Mouse (Mus musculus) heart, postnatal 14 days (tissue): ENCODE results near the gene Clec10a. TPM values are rescaled to one million over a fixed set of nuclear protein-coding genes. Genes with fewer than 3 reads are reported as not detected.
A peak's percentile ranks its signal among the peaks of the same experiment; 100 is the strongest.
"Not testable (repeated sequence)": the region's sequence is repeated elsewhere in the genome, so short reads cannot be mapped to it uniquely, and the experiment has no call there.

Experiments used
- DNase-seq, 2 experiments: peaks; one replicate each; pipeline ENCODE4 v3.0.0; 2021 to 2022
- intact Hi-C: fragments of 180-260 bp; cut with DNase I; formaldehyde crosslinking; loops from one replicate; pipeline ENCODE4 v1.15.1; 2025
- long read RNA-seq, 2 experiments: library from polyadenylated mRNA; stranded (forward); transcript quantifications; one replicate each; pipeline ENCODE4 v2.0.0; 2021
- total RNA-seq, 2 experiments: library from RNA; stranded (reverse); gene quantifications; 2 replicates each; pipeline ENCODE4 v1.2.3; 2021

Clec10a gene
- total RNA-seq, result 1 to 10 TPM; 1.7 to 2.2 TPM
- long read RNA-seq, experiment 1, partial matches to known transcripts, result 0 of 1 reads
- long read RNA-seq, experiment 1, other reads (novel, unspliced or antisense), result 0 of 1 reads
- long read RNA-seq, experiment 2, partial matches to known transcripts, result 0 of 1 reads
- long read RNA-seq, experiment 2, other reads (novel, unspliced or antisense), result 0 of 1 reads

- intact Hi-C loops, DNase-seq: not testable (repeated sequence)
Observed at GRCm38 (mm10) chr11:70155897-70156296, at the start of gene Clec10a. Gene Clec10a, plus strand, starts transcription at chr11:70156197.

GRCm38 (mm10) chr11:70107085-70107484 lies 48.9 kb upstream of the Clec10a start:
- DNase-seq, result no peak
- intact Hi-C loops, result no loop called here

DNA sequence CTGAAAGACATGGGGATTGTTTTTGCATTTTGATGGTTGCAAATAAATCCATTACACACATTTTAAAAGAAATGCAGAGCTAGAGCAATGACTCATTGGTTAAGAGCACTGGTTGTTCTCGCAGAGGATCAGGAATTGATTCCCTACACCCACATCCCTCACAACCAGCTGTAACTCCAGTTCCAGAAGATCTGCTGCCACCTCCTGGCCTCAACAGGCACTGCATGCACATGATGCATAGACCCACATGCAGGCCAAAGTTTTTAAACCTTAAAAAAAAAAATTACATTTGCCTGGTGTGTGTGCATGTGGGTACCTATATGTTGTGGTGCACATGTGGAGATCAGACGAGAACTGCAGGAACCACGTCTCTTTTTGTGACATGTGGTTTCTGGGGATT lies 45.9 kb upstream of the Clec10a start:
- intact Hi-C loops, result no loop called here
- peak; percentile 13 to 52 for DNase-seq

- intact Hi-C loops, result no loop called here
- DNase-seq, result peak; percentile 9 to 32
Observed at GRCm38 (mm10) chr11:70114562-70114961, 41.4 kb upstream of the Clec10a start.

GRCm38 (mm10) chr11:70115901-70116300 lies 40.1 kb upstream of the Clec10a start:
- intact Hi-C loops, result no loop called here
- no peak for DNase-seq

DNA sequence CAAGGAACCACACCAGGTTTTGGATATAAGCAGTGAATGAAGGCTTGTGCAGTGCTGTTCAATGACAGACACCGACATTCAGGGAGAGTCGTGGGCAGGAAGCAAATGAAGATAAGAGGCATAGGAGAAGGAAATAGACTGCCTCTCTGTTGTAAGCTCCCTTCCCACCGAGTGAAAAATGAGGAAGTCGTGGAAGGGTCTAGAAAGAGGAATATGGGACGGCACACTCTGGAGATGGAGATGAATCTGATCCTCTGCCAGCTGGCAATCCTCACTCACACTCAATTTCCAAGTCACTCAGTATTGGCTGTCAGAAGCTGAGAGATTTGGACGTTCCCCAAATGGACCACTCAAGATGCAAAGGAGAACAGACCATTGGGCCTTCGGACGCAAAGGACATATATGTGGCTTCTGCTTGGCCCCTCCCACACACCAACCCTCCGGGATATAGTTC lies 26.0 kb upstream of the Clec10a start, which contains the start of gene Mgl2:
TSS of gene Mgl2 (plus strand) at position 404 of the 454 bp plus-strand sequence.
- DNase-seq, result peak; percentile 3 to 23
- intact Hi-C loops, result no loop called here

- intact Hi-C loops, DNase-seq: not testable (repeated sequence)
Observed at GRCm38 (mm10) chr11:70135001-70135400, 21.0 kb upstream of the Clec10a start.

DNA sequence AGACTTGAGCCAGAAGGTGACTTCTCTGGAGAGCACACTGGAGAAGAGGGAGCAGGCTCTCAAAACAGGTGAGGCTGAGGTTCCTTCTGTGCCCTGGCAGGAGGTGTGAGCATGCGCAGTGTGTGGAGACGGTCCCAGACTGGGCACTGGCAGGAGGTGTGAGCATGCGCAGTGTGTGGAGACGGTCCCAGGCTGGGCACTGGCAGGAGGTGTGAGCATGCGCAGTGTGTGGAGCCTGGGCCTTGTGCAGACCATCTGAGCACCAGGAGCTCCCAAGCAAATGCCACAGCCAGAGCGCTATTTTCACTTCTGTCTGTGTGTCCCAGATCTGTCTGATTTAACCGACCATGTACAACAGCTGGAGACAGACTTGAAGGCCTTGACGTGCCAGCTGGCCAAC lies 20.1 kb upstream of the Clec10a start:
- intact Hi-C loops, DNase-seq: not testable (repeated sequence)

DNA sequence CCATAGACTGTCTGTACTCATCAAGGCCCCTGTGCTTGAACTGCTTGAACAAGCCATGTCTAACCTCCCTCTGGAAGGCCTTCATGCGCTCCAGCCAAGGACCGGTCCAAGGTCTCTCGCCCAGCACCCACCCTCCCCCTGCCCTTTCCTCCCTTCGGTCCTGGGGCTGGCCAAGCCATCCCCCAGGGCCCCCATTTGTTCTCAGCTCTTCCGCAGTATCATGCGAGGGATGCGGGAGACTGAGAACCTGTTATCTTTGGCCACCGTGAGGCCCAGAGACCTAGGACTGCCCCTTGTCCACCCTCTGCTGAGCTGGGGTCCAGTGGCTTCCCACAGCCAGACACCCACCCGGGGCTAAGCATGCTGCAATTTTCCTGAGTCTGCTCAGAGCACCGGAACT lies 16.8 kb upstream of the Clec10a start:
- intact Hi-C loops, result no loop called here
- DNase-seq, result no peak

DNA sequence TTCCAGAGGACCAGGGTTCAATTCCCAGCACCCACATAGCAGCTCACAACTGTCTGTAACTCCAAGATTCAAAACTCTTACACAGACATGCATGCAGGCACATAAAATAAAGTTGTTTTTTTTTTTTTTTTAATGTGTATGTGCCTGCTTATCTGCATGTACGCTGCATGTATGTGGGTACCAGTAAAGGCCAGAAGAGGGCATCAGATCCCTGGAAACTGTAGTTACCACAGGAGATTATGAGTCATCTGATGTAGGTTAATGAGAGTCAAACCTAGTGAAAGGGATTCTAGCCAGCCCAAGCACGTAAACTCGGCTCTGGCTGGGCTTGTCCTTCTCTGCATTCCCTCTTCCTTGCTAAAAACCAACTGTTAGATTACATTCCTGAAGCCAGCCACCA lies 4.9 kb upstream of the Clec10a start:
- intact Hi-C loops, result no loop called here
- no peak for DNase-seq

GRCm38 (mm10) chr11:70162336-70162735 lies 6.3 kb downstream of the Clec10a start:
- DNase-seq, result no peak
- intact Hi-C loops, result no loop called here

DNA sequence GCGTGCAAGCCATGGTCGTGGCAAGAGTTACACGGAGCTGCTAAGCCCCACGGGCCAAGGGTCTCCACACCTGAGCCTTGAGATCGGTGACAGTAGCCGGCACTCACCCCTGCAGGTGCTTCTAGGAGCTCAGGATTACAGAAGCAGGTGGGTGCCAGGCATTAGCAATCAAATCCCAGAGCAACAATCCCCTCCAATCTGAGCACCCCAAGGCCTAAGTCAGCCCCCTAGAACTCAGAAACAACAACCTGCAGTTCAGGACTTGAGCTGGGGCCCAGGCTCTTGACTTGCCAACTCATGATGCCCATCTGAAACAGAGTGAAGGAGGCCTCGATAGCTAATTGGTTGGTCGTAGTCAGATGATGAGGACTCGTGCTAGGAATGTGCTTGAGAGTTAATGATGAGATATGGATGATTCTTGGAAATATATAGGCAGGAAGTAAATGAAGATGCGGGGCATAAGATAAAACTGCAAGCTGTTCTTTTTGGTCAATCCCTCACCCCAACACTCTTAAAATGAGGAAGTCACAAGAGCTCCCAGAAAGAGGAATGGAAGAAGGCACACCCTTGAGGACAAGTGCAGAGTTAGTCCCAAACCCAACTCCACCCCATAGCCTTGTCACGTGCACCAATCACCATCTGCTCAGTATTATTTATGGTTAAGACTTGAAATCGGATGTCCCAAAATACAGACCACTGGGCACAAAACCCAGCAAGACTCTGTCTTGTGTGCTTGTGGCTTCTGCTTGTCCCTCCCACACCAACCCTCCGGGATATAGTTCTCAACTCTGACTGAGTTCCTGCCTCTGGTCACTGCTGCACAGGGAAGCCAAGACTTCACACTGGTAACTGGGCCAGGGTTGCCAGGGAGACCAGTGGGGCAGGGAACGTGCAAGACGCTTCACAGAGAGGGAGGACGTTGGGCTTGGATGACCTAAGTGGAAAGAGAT lies 10.2 kb downstream of the Clec10a start:
- peak; percentile 6 to 12 for DNase-seq
- intact Hi-C loops, result no loop called here

GRCm38 (mm10) chr11:70168136-70168535 lies 12.1 kb downstream of the Clec10a start:
- intact Hi-C loops, result no loop called here
- DNase-seq, result no peak

DNA sequence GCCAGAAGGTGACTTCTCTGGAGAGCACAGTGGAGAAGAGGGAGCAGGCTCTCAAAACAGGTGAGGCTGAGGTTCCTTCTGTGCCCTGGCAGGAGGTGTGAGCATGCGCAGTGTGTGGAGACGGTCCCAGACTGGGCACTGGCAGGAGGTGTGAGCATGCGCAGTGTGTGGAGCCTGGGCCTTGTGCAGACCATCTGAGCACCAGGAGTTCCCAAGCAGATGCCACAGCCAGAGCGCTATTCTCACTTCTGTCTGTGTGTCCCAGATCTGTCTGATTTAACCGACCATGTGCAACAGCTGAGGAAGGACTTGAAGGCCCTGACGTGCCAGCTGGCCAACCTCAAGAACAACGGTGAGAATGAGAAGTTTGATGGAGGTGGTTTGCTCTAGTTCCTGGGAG lies 13.5 kb downstream of the Clec10a start:
- intact Hi-C loops, DNase-seq: not testable (repeated sequence)

DNA sequence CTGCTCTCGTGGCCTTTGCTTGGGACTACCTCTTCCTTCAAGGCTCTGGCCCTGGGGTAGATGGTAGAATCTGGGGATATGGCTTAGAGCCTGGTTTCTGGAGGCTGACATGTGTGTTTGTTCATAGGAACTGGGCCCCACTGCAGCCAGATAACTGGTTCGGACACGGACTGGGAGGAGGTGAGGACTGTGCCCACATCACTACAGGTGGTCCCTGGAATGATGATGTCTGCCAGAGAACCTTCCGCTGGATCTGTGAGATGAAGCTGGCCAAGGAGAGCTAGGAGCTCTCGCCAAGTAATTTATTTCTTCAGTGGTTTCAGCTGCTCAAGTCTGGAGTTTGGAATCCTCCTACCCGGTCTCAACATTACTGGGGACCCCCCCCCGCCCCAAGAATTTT lies 14.3 kb downstream of the Clec10a start:
- DNase-seq, result no peak
- intact Hi-C loops, result no loop called here

DNA sequence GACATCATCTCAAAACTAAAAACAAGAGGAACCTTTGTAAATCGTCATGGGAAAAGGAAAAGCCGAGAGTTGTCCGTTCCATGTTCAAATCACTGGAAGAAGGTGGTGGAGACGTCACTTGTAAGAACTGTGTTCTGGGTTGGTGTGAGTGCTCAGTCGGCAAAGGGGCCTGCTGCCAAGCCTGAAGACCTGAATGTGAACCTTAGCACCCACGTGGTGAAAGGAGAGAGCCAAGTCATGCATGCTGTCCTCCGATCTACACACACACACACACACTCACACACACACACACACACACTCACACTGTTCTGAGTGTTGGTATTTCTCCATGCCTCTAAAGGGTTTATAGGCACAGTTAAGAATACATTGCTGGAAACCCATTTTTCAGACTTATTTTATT lies 15.2 kb downstream of the Clec10a start:
- DNase-seq, result no peak
- intact Hi-C loops, result no loop called here

GRCm38 (mm10) chr11:70171847-70172246 lies 15.8 kb downstream of the Clec10a start:
- DNase-seq, result peak in 1 of 2 experiments; percentile 28
- intact Hi-C loops, result no loop called here

DNA sequence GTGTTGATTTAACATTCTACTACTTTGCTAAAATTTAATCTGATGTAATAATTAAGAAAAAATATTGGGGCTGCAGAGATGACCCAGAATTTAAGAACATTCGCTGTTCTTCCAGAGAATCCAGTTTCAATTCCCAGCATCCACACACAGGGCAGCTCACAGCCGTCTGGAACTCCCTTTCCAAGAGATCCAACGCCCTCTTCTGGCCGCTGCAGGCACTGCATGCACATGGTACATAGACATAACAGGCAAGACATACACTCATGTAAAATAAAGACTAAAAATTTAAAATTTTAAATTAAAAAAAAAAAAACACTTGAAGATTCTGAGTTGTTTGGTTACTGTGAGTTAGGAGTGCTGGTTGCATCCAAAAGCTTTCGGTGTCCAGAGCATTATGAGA lies 16.3 kb downstream of the Clec10a start:
- DNase-seq, result no peak
- intact Hi-C loops, result no loop called here

- intact Hi-C loops, result no loop called here
- no peak for DNase-seq
Observed at GRCm38 (mm10) chr11:70174491-70174890, 18.5 kb downstream of the Clec10a start.

GRCm38 (mm10) chr11:70177647-70178046 lies 21.6 kb downstream of the Clec10a start:
- intact Hi-C loops, result no loop called here
- no peak for DNase-seq

- DNase-seq, result no peak
- intact Hi-C loops, result no loop called here
Observed at GRCm38 (mm10) chr11:70178311-70178710, 22.3 kb downstream of the Clec10a start.

GRCm38 (mm10) chr11:70178756-70179155 lies 22.8 kb downstream of the Clec10a start:
- intact Hi-C loops, result no loop called here

More at GRCm38 (mm10) chr11:70178756-70179155, 22.8 kb downstream of the Clec10a start:
- DNase-seq, result no peak
